Mouse (Mus musculus) left cerebral cortex, adult 11 months (tissue): ENCODE measurements around the gene Leo1.
"Not testable (repeated sequence)": the region's sequence is repeated elsewhere in the genome, so short reads cannot be mapped to it uniquely, and the experiment has no call there.

Source experiments
- DNase-seq: peaks from one replicate; pipeline ENCODE4 v3.0.0; 2022; ENCODE audit warnings: low spot score

Leo1 gene

GRCm38 (mm10) chr9:75427366-75428273, 13.7 kb upstream of the Leo1 start:
- DNase-seq, result no peak

GRCm38 (mm10) chr9:75428274-75428600, 13.1 kb upstream of the Leo1 start:
- DNase-seq, result no peak

- DNase-seq, result no peak
These were observed 12.3 kb upstream of the Leo1 start for GRCm38 (mm10) chr9:75429040-75429439.

GRCm38 (mm10) chr9:75429657-75430056, 11.7 kb upstream of the Leo1 start:
- no peak for DNase-seq

- no peak for DNase-seq
These were observed 10.3 kb upstream of the Leo1 start for GRCm38 (mm10) chr9:75430822-75431621.

GRCm38 (mm10) chr9:75432694-75433093, 8.6 kb upstream of the Leo1 start:
- DNase-seq, result no peak

GRCm38 (mm10) chr9:75434172-75434793, 7.0 kb upstream of the Leo1 start:
- no peak for DNase-seq

- no peak for DNase-seq
These were observed 6.5 kb upstream of the Leo1 start for GRCm38 (mm10) chr9:75434872-75435271.

GRCm38 (mm10) chr9:75435291-75435690, 6.0 kb upstream of the Leo1 start:
- no peak for DNase-seq

- peak; percentile 44 for DNase-seq
These were observed 5.4 kb upstream of the Leo1 start for GRCm38 (mm10) chr9:75435918-75436317.

GRCm38 (mm10) chr9:75437653-75438385, 3.5 kb upstream of the Leo1 start:
- no peak for DNase-seq

GRCm38 (mm10) chr9:75441691-75442131, 387 bp downstream of the Leo1 start:
- DNase-seq, result no peak

GRCm38 (mm10) chr9:75444981-75445380, 3.7 kb downstream of the Leo1 start:
- DNase-seq, result no peak

GRCm38 (mm10) chr9:75446574-75446973, 5.2 kb downstream of the Leo1 start:
- DNase-seq, result not testable (repeated sequence)

- DNase-seq, result no peak
These were observed 6.7 kb downstream of the Leo1 start for GRCm38 (mm10) chr9:75448021-75448420.

GRCm38 (mm10) chr9:75453994-75454393, 12.7 kb downstream of the Leo1 start:
- DNase-seq, result no peak

GRCm38 (mm10) chr9:75455684-75456083, 14.4 kb downstream of the Leo1 start:
- no peak for DNase-seq

- no peak for DNase-seq
These were observed 21.8 kb downstream of the Leo1 start for GRCm38 (mm10) chr9:75463050-75463660.

GRCm38 (mm10) chr9:75465856-75466255, 24.5 kb downstream of the Leo1 start:
- peak; percentile 41 for DNase-seq

- no peak for DNase-seq
These were observed 25.3 kb downstream of the Leo1 start for GRCm38 (mm10) chr9:75466641-75467040.

- DNase-seq, result no peak
These were observed 26.3 kb downstream of the Leo1 start for GRCm38 (mm10) chr9:75467581-75467980.
